Mouse (Mus musculus) hindbrain, embryonic 14.5 days (tissue): ENCODE data around the gene Tas2r103. TPM values are rescaled to one million over a fixed set of nuclear protein-coding genes. Genes with fewer than 3 reads are reported as not detected.

Experiments
- ATAC-seq: fragments of 200-750 bp; cut with Nextera tagmentation; 2 replicates; pipeline ENCODE4 v1.8.0; 2017; ENCODE audit warnings: moderate number of reproducible peaks, mild to moderate bottlenecking, moderate TSS enrichment, moderate library complexity; ENCODE audit not compliant: low FRiP score
- DNase-seq: peaks from one replicate; pipeline ENCODE4 v3.0.0-alpha.2; 2015; ENCODE audit warnings: low spot score
- H3K27ac ChIP-seq: fragments of 300-500 bp; sonication (generic); 2 replicates; pipeline ENCODE4 v1.5.1; 2014; ENCODE audit warnings: mild to moderate bottlenecking, moderate library complexity
- H3K27me3 ChIP-seq: fragments of 300-500 bp; sonication (generic); 2 replicates; pipeline ENCODE4 v1.6.1; 2014; ENCODE audit warnings: mild to moderate bottlenecking, low read length, mixed read lengths; ENCODE audit not compliant: control insufficient read depth, insufficient read depth
- H3K36me3 ChIP-seq: fragments of 300-500 bp; sonication (generic); replicated peaks from 2 replicates; pipeline ENCODE4 v1.6.1; 2014; ENCODE audit not compliant: control insufficient read depth, insufficient read depth
- H3K4me1 ChIP-seq: fragments of 300-500 bp; sonication (generic); replicated peaks from 2 replicates; pipeline ENCODE4 v1.6.1; 2014; ENCODE audit warnings: antibody characterized with exemption, low read length, mixed read lengths; ENCODE audit not compliant: control insufficient read depth, insufficient read depth
- H3K4me2 ChIP-seq: fragments of 300-500 bp; sonication (generic); replicated peaks from 2 replicates; pipeline ENCODE4 v1.6.1; 2014; ENCODE audit warnings: mild to moderate bottlenecking, moderate library complexity
- H3K4me3 ChIP-seq: fragments of 300-500 bp; sonication (generic); replicated peaks from 2 replicates; pipeline ENCODE4 v1.5.1; 2014; ENCODE audit warnings: mild to moderate bottlenecking, low read length
- H3K9ac ChIP-seq: fragments of 300-500 bp; sonication (generic); 2 replicates; pipeline ENCODE4 v1.6.1; 2014
- H3K9me3 ChIP-seq: fragments of 300-500 bp; sonication (generic); 2 replicates; pipeline ENCODE4 v1.6.1; 2016; ENCODE audit warnings: low read length; ENCODE audit not compliant: control insufficient read depth
- WGBS: fragments of 180-500 bp; shearing (Covaris S2); extraction: QIAGEN DNeasy Blood & Tissue Kit; methylation state at CpG from one replicate; pipeline ENCODE4 v1.1.7; 2014; 5-methylcytosine and 5-hydroxymethylcytosine counted together
- polyA plus RNA-seq: library from polyadenylated mRNA; unstranded; fragments of >200 nt; fragmentation: Nextera tagmentation; extraction: Ambion mirVana; gene quantifications from 2 replicates; pipeline ENCODE4 v1.2.1, GENCODE M21; 2014

Tas2r103 gene
- polyA plus RNA-seq: not detected in 2 replicates

DNA sequence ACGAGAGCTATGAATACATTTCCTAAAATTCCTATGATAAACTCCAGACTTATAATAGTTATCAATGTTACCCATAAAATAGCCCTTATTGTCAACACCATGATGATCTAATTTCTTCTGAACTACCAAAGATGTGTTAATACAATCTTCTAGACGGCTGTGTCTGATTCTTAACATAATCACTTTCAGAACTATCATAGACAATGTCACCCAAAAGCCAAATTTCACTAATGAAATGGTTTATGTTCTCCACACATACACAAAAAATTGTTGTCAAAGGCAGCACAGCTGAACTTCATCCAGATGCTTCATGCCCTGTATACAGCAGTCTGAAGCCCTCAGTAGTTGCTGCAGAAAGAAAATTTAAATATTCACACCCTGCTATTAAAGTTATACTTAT lies at the start of gene Tas2r103:
TSS of gene Tas2r103 (minus strand) at position 101 of the 400 bp plus-strand sequence.
- H3K9me3 ChIP-seq: no peaks in the 10 kb centered on the region
- no peak for ATAC-seq
- 81% methylated on average over 2 of the region's 2 CpGs for WGBS

DNA sequence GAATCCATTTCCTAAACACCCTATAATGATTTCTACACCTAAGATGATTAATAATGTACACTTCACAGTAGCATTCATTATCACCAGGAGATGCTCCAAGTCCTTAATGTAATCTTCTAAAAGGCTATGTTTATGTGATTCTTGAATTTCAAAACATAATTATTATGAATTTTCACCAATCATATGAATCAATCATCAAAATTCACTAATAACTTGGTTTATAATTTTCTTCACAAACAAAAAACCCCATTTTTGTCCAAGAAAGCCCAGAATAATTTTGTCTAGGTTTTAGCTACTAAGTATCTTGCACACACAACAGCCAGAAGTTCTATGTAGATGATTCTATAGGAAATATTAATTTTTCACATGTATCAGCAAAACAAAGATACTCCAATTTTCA lies 18.8 kb upstream of the Tas2r103 start, which contains the start of gene Tas2r140:
TSS of gene Tas2r140 (minus strand) at position 101 of the 400 bp plus-strand sequence.
- ATAC-seq (no peak), DNase-seq (no peak)
- Histone ChIP-seq H3K27me3 (no peaks in the 10 kb centered on the region), H3K4me2 (no peak within 1 kb of the TSS), H3K4me3 (no peak within 1 kb of the TSS), H3K4me1 (no peaks in the 10 kb centered on the region), H3K9me3 (no peaks in the 10 kb centered on the region), H3K27ac (no peak within 1 kb of the TSS), H3K9ac (no peak within 1 kb of the TSS), H3K36me3 (no peaks in the 10 kb centered on the region)

More for the DNA sequence above, at the start of gene Tas2r103:
- Histone ChIP-seq H3K27ac (no peak within 1 kb of the TSS), H3K4me1 (no peaks in the 10 kb centered on the region), H3K36me3 (no peaks in the 10 kb centered on the region), H3K4me3 (no peak within 1 kb of the TSS), H3K4me2 (no peak within 1 kb of the TSS), H3K27me3 (no peaks in the 10 kb centered on the region), H3K9ac (no peak within 1 kb of the TSS)
- DNase-seq: no peak

Other genes starting within 250 kb of the Tas2r103 start
- gene Tas2r117, start 234.3 kb downstream of the Tas2r103 start, polyA plus RNA-seq: not detected in 2 replicates
- gene Tas2r123, start 190.0 kb downstream of the Tas2r103 start, polyA plus RNA-seq: not detected in 2 replicates
- gene Tas2r116, start 181.7 kb downstream of the Tas2r103 start, polyA plus RNA-seq: not detected in 2 replicates
- not detected in 2 replicates for gene Tas2r110, start 169.1 kb downstream of the Tas2r103 start, polyA plus RNA-seq
- not detected in 2 replicates for gene Tas2r113, start 144.1 kb downstream of the Tas2r103 start, polyA plus RNA-seq
- not detected in 2 replicates for gene Tas2r125, start 127.5 kb downstream of the Tas2r103 start, polyA plus RNA-seq
- not detected in 2 replicates for gene Tas2r129, start 86.0 kb downstream of the Tas2r103 start, polyA plus RNA-seq
- not detected in 2 replicates for gene Tas2r131, start 79.2 kb downstream of the Tas2r103 start, polyA plus RNA-seq
- gene Tas2r109, start 56.1 kb downstream of the Tas2r103 start, polyA plus RNA-seq: not detected in 2 replicates
- not detected in 2 replicates for gene Tas2r140, start 18.7 kb upstream of the Tas2r103 start, polyA plus RNA-seq
- gene Smim10l1, start 67.8 kb upstream of the Tas2r103 start, polyA plus RNA-seq: 113 and 117 TPM in 2 replicates